Mouse (Mus musculus) limb, embryonic 13.5 days (tissue): Measurements from ENCODE around the gene Iffo1. TPM values are rescaled to one million over a fixed set of nuclear protein-coding genes. Genes with fewer than 3 reads are reported as not detected.

Source experiments
- ATAC-seq: fragments of 200-750 bp; cut with Nextera tagmentation; 2 replicates; pipeline ENCODE4 v1.8.0; 2017; ENCODE audit warnings: low read depth, moderate number of reproducible peaks, moderate TSS enrichment; ENCODE audit not compliant: low FRiP score
- H3K27ac ChIP-seq: fragments of 300-500 bp; sonication (generic); 2 replicates; pipeline ENCODE4 v1.5.1; 2015; ENCODE audit warnings: inconsistent platforms, mild to moderate bottlenecking, moderate library complexity
- H3K27me3 ChIP-seq: fragments of 300-500 bp; sonication (generic); 2 replicates; pipeline ENCODE4 v1.6.1; 2015; ENCODE audit warnings: mild to moderate bottlenecking, inconsistent platforms
- H3K36me3 ChIP-seq: fragments of 300-500 bp; sonication (generic); 2 replicates; pipeline ENCODE4 v1.6.1; 2015; ENCODE audit warnings: inconsistent platforms, mild to moderate bottlenecking, moderate library complexity
- H3K4me1 ChIP-seq: fragments of 300-500 bp; sonication (generic); 2 replicates; pipeline ENCODE4 v1.6.1; 2015; ENCODE audit warnings: inconsistent platforms
- H3K4me2 ChIP-seq: fragments of 300-500 bp; sonication (generic); replicated peaks from 2 replicates; pipeline ENCODE4 v1.6.1; 2015; ENCODE audit warnings: inconsistent platforms, mild to moderate bottlenecking, moderate library complexity
- H3K4me3 ChIP-seq: fragments of 300-500 bp; sonication (generic); 2 replicates; pipeline ENCODE4 v1.5.1; 2015; ENCODE audit warnings: moderate library complexity, mild to moderate bottlenecking, inconsistent platforms
- H3K9ac ChIP-seq: fragments of 300-500 bp; sonication (generic); 2 replicates; pipeline ENCODE4 v1.6.1; 2015; ENCODE audit warnings: mild to moderate bottlenecking, inconsistent platforms
- H3K9me3 ChIP-seq: fragments of 300-500 bp; sonication (generic); 2 replicates; pipeline ENCODE4 v1.6.1; 2016; ENCODE audit warnings: inconsistent platforms
- WGBS: fragments of 180-500 bp; shearing (Covaris S2); methylation state at CpG from one replicate; pipeline ENCODE4 v1.1.7; 2015; 5-methylcytosine and 5-hydroxymethylcytosine counted together
- polyA plus RNA-seq: library from polyadenylated mRNA; unstranded; fragments of >200 nt; fragmentation: Nextera tagmentation; extraction: Ambion mirVana; gene quantifications from 2 replicates; pipeline ENCODE4 v1.2.1, GENCODE M21; 2015

The Iffo1 gene
- polyA plus RNA-seq, 1 experiment from 2014 or later = 33.1 TPM

- no peak overlapping the region for H3K4me3 ChIP-seq
- H3K27me3 ChIP-seq = no peaks in the 10 kb centered on the region
- H3K4me1 ChIP-seq = no peaks in the 10 kb centered on the region
- H3K9ac ChIP-seq = no peak overlapping the region
- H3K36me3 ChIP-seq = peaks cover 98% of the 10 kb centered on the region
- no peak overlapping the region for H3K4me2 ChIP-seq
- H3K9me3 ChIP-seq = no peaks in the 10 kb centered on the region
- no peak overlapping the region for H3K27ac ChIP-seq
- WGBS = 91% methylated on average over 7 of the region's 7 CpGs
- no peak for ATAC-seq
Observed at GRCm38 (mm10) chr6:125110927-125111326, 34.1 kb upstream of the Iffo1 start.

- Histone ChIP-seq H3K27me3 (no peaks in the 10 kb centered on the region), H3K4me2 (no peak overlapping the region), H3K9ac (no peak overlapping the region), H3K4me3 (no peak overlapping the region), H3K4me1 (no peaks in the 10 kb centered on the region), H3K27ac (no peak overlapping the region), H3K9me3 (no peaks in the 10 kb centered on the region), H3K36me3 (peaks cover 96% of the 10 kb centered on the region)
- ATAC-seq = no peak
- WGBS = 94% methylated on average over 11 of the region's 11 CpGs
Observed at GRCm38 (mm10) chr6:125112553-125112952, 32.5 kb upstream of the Iffo1 start.

- H3K9me3 ChIP-seq = no peaks in the 10 kb centered on the region
- no peak overlapping the region for H3K4me3 ChIP-seq
- no peak for ATAC-seq
- no peaks in the 10 kb centered on the region for H3K27me3 ChIP-seq
- WGBS = 96% methylated on average over 8 of the region's 8 CpGs
- H3K4me1 ChIP-seq = no peaks in the 10 kb centered on the region
- H3K4me2 ChIP-seq = no peak overlapping the region
- H3K9ac ChIP-seq = no peak overlapping the region
- peaks cover 95% of the 10 kb centered on the region for H3K36me3 ChIP-seq
- no peak overlapping the region for H3K27ac ChIP-seq
Observed at GRCm38 (mm10) chr6:125119387-125119786, 25.7 kb upstream of the Iffo1 start.

GRCm38 (mm10) chr6:125128724-125129123 is 16.3 kb upstream of the Iffo1 start:
- ATAC-seq = no peak
- H3K27ac ChIP-seq = no peak overlapping the region
- H3K4me1 ChIP-seq = peaks cover 18% of the 10 kb centered on the region
- no peaks in the 10 kb centered on the region for H3K9me3 ChIP-seq
- no peaks in the 10 kb centered on the region for H3K27me3 ChIP-seq
- H3K36me3 ChIP-seq = peaks cover 73% of the 10 kb centered on the region
- WGBS = 90% methylated on average over 12 of the region's 12 CpGs
- no peak overlapping the region for H3K9ac ChIP-seq
- no peak overlapping the region for H3K4me2 ChIP-seq
- no peak overlapping the region for H3K4me3 ChIP-seq

- Histone ChIP-seq H3K27me3 (no peaks in the 10 kb centered on the region), H3K4me1 (peaks cover 18% of the 10 kb centered on the region), H3K27ac (no peak overlapping the region), H3K4me2 (no peak overlapping the region), H3K9ac (no peak overlapping the region), H3K9me3 (no peaks in the 10 kb centered on the region), H3K4me3 (no peak overlapping the region), H3K36me3 (peaks cover 73% of the 10 kb centered on the region)
- no peak for ATAC-seq
- 90% methylated on average over 20 of the region's 20 CpGs for WGBS
Observed at GRCm38 (mm10) chr6:125129710-125130402, 15.2 kb upstream of the Iffo1 start.

GRCm38 (mm10) chr6:125131302-125132156 is 13.5 kb upstream of the Iffo1 start, which contains the start of gene Nop2:
Gene Nop2, plus strand, starts transcription at chr6:125131909.
- Histone ChIP-seq H3K27me3 (no peaks in the 10 kb centered on the region), H3K4me3 (peak within 1 kb of the TSS; percentile 90), H3K36me3 (peaks cover 72% of the 10 kb centered on the region), H3K4me1 (peaks cover 18% of the 10 kb centered on the region), H3K27ac (peak within 1 kb of the TSS; percentile 80), H3K9me3 (no peaks in the 10 kb centered on the region), H3K9ac (peak within 1 kb of the TSS; percentile 93), H3K4me2 (peak within 1 kb of the TSS; percentile 92)
- ATAC-seq = peak; percentile 95
- WGBS = under 1% methylated on average over 66 of the region's 66 CpGs

GRCm38 (mm10) chr6:125132470-125132869 is 12.6 kb upstream of the Iffo1 start:
- no peaks in the 10 kb centered on the region for H3K27me3 ChIP-seq
- H3K4me3 ChIP-seq = peak overlapping the region; percentile 90
- peaks cover 72% of the 10 kb centered on the region for H3K36me3 ChIP-seq
- H3K9ac ChIP-seq = peak overlapping the region; percentile 93
- 7% methylated on average over 11 of the region's 11 CpGs for WGBS
- H3K4me2 ChIP-seq = peak overlapping the region; percentile 92
- no peak overlapping the region for H3K27ac ChIP-seq
- no peaks in the 10 kb centered on the region for H3K9me3 ChIP-seq
- peaks cover 18% of the 10 kb centered on the region for H3K4me1 ChIP-seq
- ATAC-seq = no peak

- Histone ChIP-seq H3K27me3 (no peaks in the 10 kb centered on the region), H3K9me3 (no peaks in the 10 kb centered on the region), H3K4me3 (no peak overlapping the region), H3K36me3 (peaks cover 90% of the 10 kb centered on the region), H3K4me1 (peaks cover 15% of the 10 kb centered on the region), H3K4me2 (no peak overlapping the region), H3K27ac (no peak overlapping the region), H3K9ac (no peak overlapping the region)
- WGBS = 91% methylated on average over 19 of the region's 19 CpGs
- no peak for ATAC-seq
Observed at GRCm38 (mm10) chr6:125137002-125137671, 7.9 kb upstream of the Iffo1 start.

- Histone ChIP-seq H3K27ac (no peak overlapping the region), H3K9ac (no peak overlapping the region), H3K9me3 (no peaks in the 10 kb centered on the region), H3K36me3 (peaks cover 90% of the 10 kb centered on the region), H3K4me3 (no peak overlapping the region), H3K4me1 (peaks cover 6% of the 10 kb centered on the region), H3K4me2 (no peak overlapping the region), H3K27me3 (no peaks in the 10 kb centered on the region)
- ATAC-seq = no peak
- 88% methylated on average over 7 of the region's 7 CpGs for WGBS
Observed at GRCm38 (mm10) chr6:125139747-125140146, 5.3 kb upstream of the Iffo1 start.

GRCm38 (mm10) chr6:125142436-125142835 is 2.6 kb upstream of the Iffo1 start:
- peaks cover 26% of the 10 kb centered on the region for H3K4me1 ChIP-seq
- no peaks in the 10 kb centered on the region for H3K9me3 ChIP-seq
- H3K27ac ChIP-seq = no peak overlapping the region
- no peak overlapping the region for H3K9ac ChIP-seq
- no peak for ATAC-seq
- H3K4me2 ChIP-seq = no peak overlapping the region
- WGBS = 90% methylated on average over 8 of the region's 8 CpGs
- peaks cover 65% of the 10 kb centered on the region for H3K36me3 ChIP-seq
- no peaks in the 10 kb centered on the region for H3K27me3 ChIP-seq
- H3K4me3 ChIP-seq = no peak overlapping the region

- no peak for ATAC-seq
- WGBS = 72% methylated on average over 3 of the region's 3 CpGs
- Histone ChIP-seq H3K4me1 (peaks cover 33% of the 10 kb centered on the region), H3K27me3 (no peaks in the 10 kb centered on the region), H3K36me3 (peaks cover 58% of the 10 kb centered on the region), H3K9ac (no peak overlapping the region), H3K27ac (no peak overlapping the region), H3K4me3 (no peak overlapping the region), H3K9me3 (no peaks in the 10 kb centered on the region), H3K4me2 (no peak overlapping the region)
Observed at GRCm38 (mm10) chr6:125143128-125143527, 1.9 kb upstream of the Iffo1 start.

GRCm38 (mm10) chr6:125143904-125144303 is 1.1 kb upstream of the Iffo1 start:
- Histone ChIP-seq H3K9me3 (no peaks in the 10 kb centered on the region), H3K27ac (no peak overlapping the region), H3K4me3 (no peak overlapping the region), H3K36me3 (peaks cover 50% of the 10 kb centered on the region), H3K4me1 (peaks cover 41% of the 10 kb centered on the region), H3K27me3 (no peaks in the 10 kb centered on the region), H3K9ac (no peak overlapping the region), H3K4me2 (no peak overlapping the region)
- ATAC-seq = no peak
- 83% methylated on average over 9 of the region's 9 CpGs for WGBS
